Mouse (Mus musculus) erythroblast, embryonic 14.5 days (primary cell): Measurements from ENCODE around the gene Zfp3.

ENCODE experiments used
- GATA1 ChIP-seq: IDR thresholded peaks from 2 replicates; pipeline ENCODE4 v1.6.1; 2012; ENCODE audit warnings: low read length, inconsistent platforms, mixed read lengths
- TAL1 ChIP-seq: IDR thresholded peaks from 3 replicates; pipeline ENCODE4 v1.6.1; 2012; ENCODE audit warnings: low read length, inconsistent platforms, mixed read lengths

GRCm38 (mm10) chr11:70754476-70754875 is 9.5 kb upstream of the Zfp3 start:
- TF ChIP-seq TAL1 = no peak
- TF ChIP-seq GATA1 = no peak
